Mouse (Mus musculus) ES-E14 (cell line): ENCODE results near the gene Olfr689.

Experiments used
- CHD2 ChIP-seq: IDR thresholded peaks from 2 replicates; pipeline ENCODE4 v1.6.1; 2014; ENCODE audit warnings: mild to moderate bottlenecking, low read depth, low read length, inconsistent platforms
- HCFC1 ChIP-seq: IDR thresholded peaks from 2 replicates; pipeline ENCODE4 v1.6.1; 2012; ENCODE audit warnings: low read length, inconsistent platforms, borderline replicate concordance; ENCODE audit not compliant: insufficient read depth
- ZC3H11A ChIP-seq: IDR thresholded peaks from 2 replicates; pipeline ENCODE4 v1.6.1; 2012; ENCODE audit warnings: low read depth, mild to moderate bottlenecking, inconsistent platforms, low read length, borderline replicate concordance

DNA sequence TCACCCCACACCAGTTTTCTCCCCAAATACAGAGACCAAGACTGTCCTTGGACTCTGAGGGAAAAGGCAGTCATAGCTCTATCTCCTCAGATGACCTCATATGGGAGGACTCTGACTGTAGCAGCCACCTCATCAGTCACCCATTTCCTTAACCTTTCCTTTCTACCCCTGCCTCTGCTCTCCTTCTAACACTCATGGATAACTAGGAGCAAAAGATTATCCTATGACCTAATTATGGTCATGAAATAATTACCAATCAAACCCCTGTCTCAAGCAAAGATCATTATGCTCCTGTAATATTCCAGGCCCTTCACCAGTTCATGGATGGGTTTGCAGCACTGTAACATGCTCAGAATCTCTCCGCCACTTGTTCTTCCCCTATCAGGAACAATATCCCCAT lies 57.0 kb downstream of the Olfr689 start, which contains the start of gene Olfr692:
- TF ChIP-seq CHD2: no peak
- no peak for TF ChIP-seq HCFC1
- no peak for TF ChIP-seq ZC3H11A
